In genomic region chr8:108593891-108594290, GRCm38 (mm10) we compare ENCODE assay signal across 9 mouse cellular contexts.
A peak's percentile ranks its signal among the peaks of the same experiment; 100 is the strongest.
DNase-seq lines count a peak whose midpoint lies in the region; ATAC-seq and TF ChIP-seq lines count a peak whose summit lies in the region.
"Had no signal": no experiment of that assay in that cellular context is flagged by ENCODE, and none has a peak within 500 bp of the region (broad histone marks: within the 10 kb centered on the region; RNA-seq: fewer than 3 reads in every experiment).

No protein-coding gene starts in this region.

- H3K4me1 ChIP-seq in hindbrain, embryonic 10.5 days (replicated peaks): peaks cover 37% of the 10 kb centered on the region
- peaks cover 24% of the 10 kb centered on the region for H3K4me1 ChIP-seq in hindbrain, embryonic 13.5 days (replicated peaks)
- peaks cover 14% of the 10 kb centered on the region for H3K4me1 ChIP-seq in stomach, embryonic 14.5 days (ENCODE audit: control insufficient read depth, insufficient read depth, low read length)
- H3K4me1 ChIP-seq in stomach, postnatal 0 days (replicated peaks; ENCODE audit: control insufficient read depth, insufficient read depth): no peaks in the 10 kb centered on the region
- 0 out of 2 replicates have a peak, but pooled peaks cover 5% of the 10 kb centered on the region for H3K4me1 ChIP-seq in hindbrain, postnatal 0 days (ENCODE audit: insufficient read depth, low read length)

- no peaks in the 10 kb centered on the region for H3K9me3 ChIP-seq in hindbrain, embryonic 10.5 days
- no peaks in the 10 kb centered on the region for H3K9me3 ChIP-seq in hindbrain, embryonic 13.5 days
- H3K9me3 ChIP-seq in stomach, embryonic 14.5 days (ENCODE audit: control insufficient read depth, low read depth, low read length): no peaks in the 10 kb centered on the region
- no peaks in the 10 kb centered on the region for H3K9me3 ChIP-seq in stomach, postnatal 0 days (ENCODE audit: control insufficient read depth, low read length)
- no peaks in the 10 kb centered on the region for H3K9me3 ChIP-seq in hindbrain, postnatal 0 days (ENCODE audit: low read length)

- H3K4me2 ChIP-seq in hindbrain, embryonic 13.5 days: no peak overlapping the region
- H3K4me2 ChIP-seq in stomach, embryonic 14.5 days (replicated peaks; ENCODE audit: low read depth, low read length): no peak overlapping the region
- H3K4me2 ChIP-seq in stomach, postnatal 0 days (replicated peaks; ENCODE audit: low read depth): no peak overlapping the region
- no peak overlapping the region for H3K4me2 ChIP-seq in hindbrain, postnatal 0 days (ENCODE audit: low read depth, low read length)

- TF ChIP-seq EP300 in stomach, postnatal 0 days (optimal IDR thresholded peaks at IDR 0.05): no peak

- ATAC-seq in hindbrain, embryonic 13.5 days (ENCODE audit: low FRiP score): no peak
- ATAC-seq in stomach, embryonic 14.5 days (ENCODE audit: insufficient number of reproducible peaks, insufficient read depth, low FRiP score, low read depth): no peak
- ATAC-seq in stomach, postnatal 0 days (ENCODE audit: low FRiP score, low TSS enrichment): no peak
- no peak for ATAC-seq in hindbrain, postnatal 0 days

- no peak overlapping the region for H3K4me3 ChIP-seq in hindbrain, embryonic 10.5 days
- no peak overlapping the region for H3K4me3 ChIP-seq in hindbrain, embryonic 13.5 days
- no peak overlapping the region for H3K4me3 ChIP-seq in stomach, embryonic 14.5 days (ENCODE audit: low read depth, low read length)
- H3K4me3 ChIP-seq in stomach, postnatal 0 days (ENCODE audit: low read depth, low read length): no peak overlapping the region
- H3K4me3 ChIP-seq in hindbrain, postnatal 0 days (ENCODE audit: low read length): no peak overlapping the region

- H3K27ac ChIP-seq in hindbrain, embryonic 10.5 days: peak overlapping the region; percentile 30; the same call in 1 of the 2 replicates
- H3K27ac ChIP-seq in hindbrain, embryonic 13.5 days: no peak overlapping the region
- peak overlapping the region; percentile 29; the same call in 1 of the 2 replicates for H3K27ac ChIP-seq in stomach, embryonic 14.5 days (ENCODE audit: low read length)
- H3K27ac ChIP-seq in stomach, postnatal 0 days (replicated peaks): no peak overlapping the region
- no peak overlapping the region for H3K27ac ChIP-seq in hindbrain, postnatal 0 days

- no peaks in the 10 kb centered on the region for H3K27me3 ChIP-seq in hindbrain, embryonic 10.5 days (ENCODE audit: insufficient read depth, poor library complexity, severe bottlenecking)
- peaks cover 35% of the 10 kb centered on the region for H3K27me3 ChIP-seq in hindbrain, embryonic 13.5 days
- H3K27me3 ChIP-seq in stomach, embryonic 14.5 days (ENCODE audit: control insufficient read depth, insufficient read depth, low read length): no peaks in the 10 kb centered on the region
- no peaks in the 10 kb centered on the region for H3K27me3 ChIP-seq in stomach, postnatal 0 days (ENCODE audit: control insufficient read depth, insufficient read depth, low read length)
- H3K27me3 ChIP-seq in hindbrain, postnatal 0 days (ENCODE audit: insufficient read depth, low read length): no peaks in the 10 kb centered on the region

- no peak for TF ChIP-seq CTCF in stomach, postnatal 0 days (IDR thresholded peaks at IDR 0.05; ENCODE audit: low read depth)
- TF ChIP-seq CTCF in hindbrain, postnatal 0 days (IDR thresholded peaks at IDR 0.05; ENCODE audit: low read depth): no peak

- no peaks in the 10 kb centered on the region for H3K36me3 ChIP-seq in hindbrain, embryonic 10.5 days
- H3K36me3 ChIP-seq in hindbrain, embryonic 13.5 days: no peaks in the 10 kb centered on the region
- H3K36me3 ChIP-seq in stomach, embryonic 14.5 days (ENCODE audit: control insufficient read depth, insufficient read depth, low read length): no peaks in the 10 kb centered on the region
- H3K36me3 ChIP-seq in stomach, postnatal 0 days (ENCODE audit: control insufficient read depth, insufficient read depth, low read length): no peaks in the 10 kb centered on the region
- no peaks in the 10 kb centered on the region for H3K36me3 ChIP-seq in hindbrain, postnatal 0 days (ENCODE audit: insufficient read depth, low read length)

- WGBS in hindbrain, embryonic 10.5 days: 43% methylated on average over 9 of the region's 9 CpGs
- WGBS in hindbrain, embryonic 13.5 days: 35% methylated on average over 9 of the region's 9 CpGs
- WGBS in stomach, embryonic 14.5 days: 44% methylated on average over 9 of the region's 9 CpGs
- WGBS in stomach, postnatal 0 days: 40% methylated on average over 9 of the region's 9 CpGs
- WGBS in hindbrain, postnatal 0 days: 44% methylated on average over 9 of the region's 9 CpGs

- DNase-seq in hindbrain, embryonic 10.5 days (ENCODE audit: low spot score): peak; percentile 41
- no peak for DNase-seq in stomach, postnatal 0 days (ENCODE audit: low spot score)
- peak; percentile 23 for DNase-seq in hindbrain, postnatal 0 days (ENCODE audit: low spot score)
- DNase-seq in adrenal gland, adult 2 months: no peak
- no peak for DNase-seq in adrenal gland, adult 18-20 months (ENCODE audit: low spot score in 2 of 2)
- DNase-seq: lung, adult 2 months; thymus, postnatal 4 days had no signal

- H3K9ac ChIP-seq in hindbrain, embryonic 13.5 days: no peak overlapping the region
- no peak overlapping the region for H3K9ac ChIP-seq in stomach, embryonic 14.5 days (replicated peaks; ENCODE audit: low read depth, low read length)
- H3K9ac ChIP-seq in stomach, postnatal 0 days (ENCODE audit: low read length): no peak overlapping the region
- H3K9ac ChIP-seq in hindbrain, postnatal 0 days (replicated peaks; ENCODE audit: low read length): no peak overlapping the region

Comparison
In these comparisons a context has a peak if more than half of its experiments do, and no peak if none do; other contexts are left out.
1. H3K27ac ChIP-seq: peak in hindbrain, embryonic 10.5 days (single experiment) and stomach, embryonic 14.5 days (single experiment); none in hindbrain, embryonic 13.5 days (single experiment), stomach, postnatal 0 days (single experiment) and hindbrain, postnatal 0 days (single experiment).
2. DNase-seq: peak in hindbrain, embryonic 10.5 days (single experiment) and hindbrain, postnatal 0 days (single experiment); none in stomach, postnatal 0 days (single experiment), adrenal gland, adult 2 months (single experiment) and adrenal gland, adult 18-20 months (0 of 2).